Mouse (Mus musculus): ENCODE measurements around the gene Depp1. TPM values are rescaled to one million over a fixed set of nuclear protein-coding genes. Genes with fewer than 3 reads are reported as not detected.

Gene Depp1
- polyA plus RNA-seq, 1 experiment from 2014 or later = 36.8 TPM

DNA sequence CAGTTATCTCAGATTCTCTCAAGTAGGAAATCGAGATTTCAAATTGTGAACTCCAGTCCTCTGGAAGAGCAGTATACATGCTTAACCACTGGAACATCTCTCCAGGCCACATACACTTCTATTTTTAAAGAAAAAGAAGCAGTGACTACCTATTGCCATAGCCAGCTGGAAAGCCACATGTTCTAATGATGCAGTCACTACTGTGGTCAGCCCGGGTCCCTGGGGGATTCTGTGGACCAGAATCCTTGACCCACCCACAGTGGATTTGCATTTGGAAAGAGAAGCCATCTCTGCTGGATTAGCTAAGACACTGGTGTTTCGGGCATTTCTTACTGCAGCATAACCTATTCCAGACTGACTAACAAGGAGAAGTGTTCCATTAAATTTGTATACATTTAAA, 17.0 kb downstream of the Depp1 start:
- DNase-seq (ENCODE audit: low spot score) (no peak), ATAC-seq (replicated peaks; ENCODE audit: low FRiP score, low read depth) (no peak)
- H3K27me3 ChIP-seq (ENCODE audit: insufficient read depth, low read length) = 0 out of 2 replicates have a peak, but pooled peaks cover 3% of the 10 kb centered on the region
- H3K36me3 ChIP-seq (ENCODE audit: insufficient read depth, low read length) = no peaks in the 10 kb centered on the region
- TF ChIP-seq CTCF (IDR thresholded peaks at IDR 0.05; ENCODE audit: low read depth) = no peak
- no peak overlapping the region for H3K27ac ChIP-seq
- 87% methylated on average over 3 of the region's 3 CpGs for WGBS
- H3K4me2 ChIP-seq (ENCODE audit: low read length) = no peak overlapping the region
- no peak overlapping the region for H3K9ac ChIP-seq (ENCODE audit: low read depth, low read length)
- no peaks in the 10 kb centered on the region for H3K9me3 ChIP-seq (replicated peaks; ENCODE audit: low read length)
- peaks cover 7% of the 10 kb centered on the region; the same call in 1 of the 2 replicates for H3K4me1 ChIP-seq (replicated peaks; ENCODE audit: insufficient read depth, low read length)
- H3K4me3 ChIP-seq (replicated peaks; ENCODE audit: low read depth, low read length) = no peak overlapping the region

DNA sequence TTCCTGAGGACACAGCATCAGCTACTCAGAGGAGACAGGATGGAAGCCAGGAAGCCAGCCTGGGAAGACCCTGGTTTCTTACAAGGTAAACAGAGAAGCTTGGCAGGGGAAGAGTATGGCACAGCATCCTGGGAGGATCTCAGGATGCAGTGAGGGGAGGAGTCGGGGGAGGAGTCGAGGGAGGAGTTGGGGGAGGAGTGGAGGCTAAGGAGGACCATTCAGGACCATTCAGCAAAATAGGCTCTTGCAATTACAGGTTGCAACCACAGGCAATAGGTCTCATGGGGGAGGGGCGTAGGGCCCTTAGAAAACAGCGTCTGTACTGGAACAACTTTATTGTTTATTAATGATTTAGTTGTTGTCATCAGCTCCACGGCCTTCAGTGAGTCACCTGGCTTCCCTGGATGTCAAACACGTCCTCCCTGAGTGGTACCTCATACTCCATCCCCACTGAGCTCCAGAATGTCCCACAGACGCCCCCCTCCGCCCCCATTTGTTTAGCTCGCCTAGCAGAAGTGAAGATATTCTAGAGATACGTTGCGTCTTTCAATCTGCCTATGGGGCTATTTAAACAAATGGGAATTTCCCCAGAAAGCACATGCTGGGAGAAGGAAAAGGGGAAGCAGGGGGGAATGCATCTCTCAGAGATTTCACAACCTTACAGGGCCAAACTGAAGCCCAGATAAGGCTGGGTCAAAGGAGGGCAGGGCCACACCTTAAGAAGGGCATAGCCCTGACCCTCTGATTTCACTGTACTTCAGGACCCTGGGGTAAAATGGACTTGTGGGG, 18.5 kb downstream of the Depp1 start:
- DNase-seq (ENCODE audit: low spot score) (no peak), ATAC-seq (replicated peaks; ENCODE audit: low FRiP score, low read depth) (no peak)
- Histone ChIP-seq H3K27me3 (ENCODE audit: insufficient read depth, low read length) (0 out of 2 replicates have a peak, but pooled peaks cover 3% of the 10 kb centered on the region), H3K4me1 (replicated peaks; ENCODE audit: insufficient read depth, low read length) (peaks cover 9% of the 10 kb centered on the region), H3K36me3 (ENCODE audit: insufficient read depth, low read length) (no peaks in the 10 kb centered on the region), H3K27ac (no peak overlapping the region), H3K4me2 (ENCODE audit: low read length) (no peak overlapping the region), H3K4me3 (replicated peaks; ENCODE audit: low read depth, low read length) (no peak overlapping the region), H3K9me3 (replicated peaks; ENCODE audit: low read length) (no peaks in the 10 kb centered on the region), H3K9ac (ENCODE audit: low read depth, low read length) (no peak overlapping the region)
- WGBS = 50% methylated on average over 11 of the region's 11 CpGs
- no peak for TF ChIP-seq CTCF (IDR thresholded peaks at IDR 0.05; ENCODE audit: low read depth)

GRCm38 (mm10) chr6:116670144-116670543, 19.7 kb downstream of the Depp1 start:
- Histone ChIP-seq H3K36me3 (ENCODE audit: insufficient read depth, low read length) (no peaks in the 10 kb centered on the region), H3K9ac (ENCODE audit: low read depth, low read length) (0 out of 2 replicates have a peak overlapping the region, but pooled peaks have one; percentile 31), H3K27me3 (ENCODE audit: insufficient read depth, low read length) (0 out of 2 replicates have a peak, but pooled peaks cover 3% of the 10 kb centered on the region), H3K4me1 (replicated peaks; ENCODE audit: insufficient read depth, low read length) (peaks cover 11% of the 10 kb centered on the region), H3K4me2 (ENCODE audit: low read length) (no peak overlapping the region), H3K4me3 (replicated peaks; ENCODE audit: low read depth, low read length) (no peak overlapping the region), H3K27ac (no peak overlapping the region), H3K9me3 (replicated peaks; ENCODE audit: low read length) (no peaks in the 10 kb centered on the region)
- TF ChIP-seq CTCF (IDR thresholded peaks at IDR 0.05; ENCODE audit: low read depth) = peak; percentile 37; the same call in 1 of the 2 replicates
- ATAC-seq (replicated peaks; ENCODE audit: low FRiP score, low read depth) (no peak), DNase-seq (ENCODE audit: low spot score) (no peak)
- WGBS = 44% methylated on average over 6 of the region's 6 CpGs

- H3K27me3 ChIP-seq (ENCODE audit: insufficient read depth, low read length) = 0 out of 2 replicates have a peak, but pooled peaks cover 3% of the 10 kb centered on the region
- WGBS = 23% methylated on average over 5 of the region's 5 CpGs
- DNase-seq (ENCODE audit: low spot score) (no peak), ATAC-seq (replicated peaks; ENCODE audit: low FRiP score, low read depth) (peak; percentile 14; the same call in 1 of the 2 replicates)
- H3K4me2 ChIP-seq (ENCODE audit: low read length) = no peak overlapping the region
- H3K36me3 ChIP-seq (ENCODE audit: insufficient read depth, low read length) = no peaks in the 10 kb centered on the region
- H3K9ac ChIP-seq (ENCODE audit: low read depth, low read length) = no peak overlapping the region
- no peak overlapping the region for H3K4me3 ChIP-seq (replicated peaks; ENCODE audit: low read depth, low read length)
- H3K4me1 ChIP-seq (replicated peaks; ENCODE audit: insufficient read depth, low read length) = peaks cover 11% of the 10 kb centered on the region
- H3K9me3 ChIP-seq (replicated peaks; ENCODE audit: low read length) = no peaks in the 10 kb centered on the region
- TF ChIP-seq CTCF (IDR thresholded peaks at IDR 0.05; ENCODE audit: low read depth) = peak; percentile 18; the same call in 1 of the 2 replicates
- no peak overlapping the region for H3K27ac ChIP-seq
Measured at GRCm38 (mm10) chr6:116671031-116671430, 20.6 kb downstream of the Depp1 start.

- no peak overlapping the region for H3K27ac ChIP-seq
- H3K9ac ChIP-seq (ENCODE audit: low read depth, low read length) = no peak overlapping the region
- no peak for DNase-seq (ENCODE audit: low spot score)
- H3K4me3 ChIP-seq (replicated peaks; ENCODE audit: low read depth, low read length) = no peak overlapping the region
- no peak overlapping the region for H3K4me2 ChIP-seq (ENCODE audit: low read length)
- H3K27me3 ChIP-seq (ENCODE audit: insufficient read depth, low read length) = 0 out of 2 replicates have a peak, but pooled peaks cover 3% of the 10 kb centered on the region
- no peak for ATAC-seq (replicated peaks; ENCODE audit: low FRiP score, low read depth)
- H3K9me3 ChIP-seq (replicated peaks; ENCODE audit: low read length) = no peaks in the 10 kb centered on the region
- WGBS = 86% methylated on average over 4 of the region's 4 CpGs
- H3K36me3 ChIP-seq (ENCODE audit: insufficient read depth, low read length) = no peaks in the 10 kb centered on the region
- TF ChIP-seq CTCF (IDR thresholded peaks at IDR 0.05; ENCODE audit: low read depth) = no peak
- H3K4me1 ChIP-seq (replicated peaks; ENCODE audit: insufficient read depth, low read length) = peaks cover 11% of the 10 kb centered on the region
Measured at GRCm38 (mm10) chr6:116671768-116672167, 21.4 kb downstream of the Depp1 start.

DNA sequence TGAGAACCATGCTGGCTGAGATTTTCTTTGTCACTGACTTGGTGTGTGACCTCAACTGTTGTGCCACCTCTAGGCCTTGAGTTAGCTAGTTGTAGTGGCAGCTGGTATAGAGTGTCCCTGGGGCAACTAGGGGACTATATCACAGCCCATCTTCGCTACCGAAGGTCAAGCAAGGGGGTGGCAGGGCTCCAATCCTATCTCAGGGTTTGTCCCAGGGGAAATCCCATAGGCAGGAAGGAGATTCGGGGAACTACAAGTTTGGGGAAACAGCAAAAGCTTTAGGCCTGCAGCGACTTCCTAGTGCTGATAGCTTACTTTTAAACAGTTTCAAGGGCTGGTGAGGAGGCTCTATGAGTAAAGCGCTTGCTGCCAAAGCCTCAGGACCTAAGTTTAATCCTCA, 21.9 kb downstream of the Depp1 start:
- Histone ChIP-seq H3K4me2 (ENCODE audit: low read length) (no peak overlapping the region), H3K27me3 (ENCODE audit: insufficient read depth, low read length) (0 out of 2 replicates have a peak, but pooled peaks cover 3% of the 10 kb centered on the region), H3K4me1 (replicated peaks; ENCODE audit: insufficient read depth, low read length) (peaks cover 11% of the 10 kb centered on the region), H3K9me3 (replicated peaks; ENCODE audit: low read length) (no peaks in the 10 kb centered on the region), H3K4me3 (replicated peaks; ENCODE audit: low read depth, low read length) (no peak overlapping the region), H3K27ac (no peak overlapping the region), H3K36me3 (ENCODE audit: insufficient read depth, low read length) (no peaks in the 10 kb centered on the region), H3K9ac (ENCODE audit: low read depth, low read length) (no peak overlapping the region)
- TF ChIP-seq CTCF (IDR thresholded peaks at IDR 0.05; ENCODE audit: low read depth) = no peak
- 82% methylated on average over 5 of the region's 5 CpGs for WGBS
- DNase-seq (ENCODE audit: low spot score) = no peak
- ATAC-seq (replicated peaks; ENCODE audit: low FRiP score, low read depth) = no peak
